Mouse (Mus musculus): Measurements from ENCODE around the gene Zrsr1.

GRCm38 (mm10) chr11:22991218-22991835 is 19.5 kb downstream of the Zrsr1 start:
- TF ChIP-seq TAL1 (IDR thresholded peaks at IDR 0.05; ENCODE audit: low read length) (no peak), GATA1 (IDR thresholded peaks at IDR 0.05; ENCODE audit: low read length) (no peak)
